Comparison of ENCODE assay signal across 8 mouse cellular contexts in genomic region chr9:55325564-55326514, GRCm38 (mm10). TPM values are rescaled to one million over a fixed set of nuclear protein-coding genes. Genes with fewer than 3 reads are reported as not detected.
A peak's percentile ranks its signal among the peaks of the same experiment; 100 is the strongest.
DNase-seq lines count a peak whose midpoint lies in the region; ATAC-seq and TF ChIP-seq lines count a peak whose summit lies in the region.

No protein-coding gene starts in this region.

- DNase-seq in lung, postnatal 0 days (ENCODE audit: low spot score) = no peak
- DNase-seq in lung, postnatal 10 days = no peak
- no peak for DNase-seq in left cerebral cortex, adult 18-20 months (ENCODE audit: low spot score in 2 of 2)
- DNase-seq in c-Kit-positive CD71-positive TER-119-positive erythroid progenitor cells, embryonic 14.5 days (ENCODE audit: low spot score) = no peak
- no peak for DNase-seq in left cerebral cortex, postnatal 4 days

- TF ChIP-seq CTCF in lung, postnatal 0 days (IDR thresholded peaks at IDR 0.05) = no peak
- peak; percentile 14; the same call in 1 of the 2 replicates for TF ChIP-seq CTCF in intestine, postnatal 0 days (IDR thresholded peaks at IDR 0.05; ENCODE audit: low read depth)
- TF ChIP-seq CTCF in olfactory bulb, adult 2 months (IDR thresholded peaks at IDR 0.05; ENCODE audit: insufficient read depth, low read depth, low read length) = no peak

- H3K4me1 ChIP-seq in lung, postnatal 0 days (ENCODE audit: insufficient read depth, low read depth, low read length) = peaks cover 5% of the 10 kb centered on the region; the same call in 1 of the 2 replicates
- H3K4me1 ChIP-seq in embryonic facial prominence, embryonic 12.5 days = no peaks in the 10 kb centered on the region
- no peaks in the 10 kb centered on the region for H3K4me1 ChIP-seq in intestine, postnatal 0 days (replicated peaks; ENCODE audit: control insufficient read depth, insufficient read depth, low read length)
- H3K4me1 ChIP-seq in olfactory bulb, adult 2 months (ENCODE audit: control insufficient read depth, insufficient read depth, low read length) = peaks cover 2% of the 10 kb centered on the region; the same call in 1 of the 2 replicates

- H3K27ac ChIP-seq in lung, postnatal 0 days (ENCODE audit: low read length) = no peak overlapping the region
- H3K27ac ChIP-seq in embryonic facial prominence, embryonic 12.5 days = no peak overlapping the region
- H3K27ac ChIP-seq in intestine, postnatal 0 days (ENCODE audit: low read depth, low read length) = no peak overlapping the region
- H3K27ac ChIP-seq in olfactory bulb, adult 2 months (ENCODE audit: insufficient read depth, low read depth, low read length) = no peak overlapping the region

- H3K9ac ChIP-seq in lung, postnatal 0 days (replicated peaks; ENCODE audit: low read depth) = no peak overlapping the region; the same call in 1 of the 2 replicates
- peak overlapping the region; percentile 72 for H3K9ac ChIP-seq in embryonic facial prominence, embryonic 12.5 days
- peak overlapping the region; percentile 62 for H3K9ac ChIP-seq in intestine, postnatal 0 days (ENCODE audit: low read depth, low read length)

- WGBS in lung, postnatal 0 days = 17% methylated on average over 18 of the region's 18 CpGs
- 13% methylated on average over 18 of the region's 18 CpGs for WGBS in embryonic facial prominence, embryonic 12.5 days
- WGBS in intestine, postnatal 0 days = 19% methylated on average over 18 of the region's 18 CpGs
- WGBS in olfactory bulb, adult 2 months = 9% methylated on average over 18 of the region's 18 CpGs

- no peaks in the 10 kb centered on the region for H3K36me3 ChIP-seq in lung, postnatal 0 days (ENCODE audit: insufficient read depth, low read length)
- H3K36me3 ChIP-seq in embryonic facial prominence, embryonic 12.5 days = no peaks in the 10 kb centered on the region
- no peaks in the 10 kb centered on the region for H3K36me3 ChIP-seq in intestine, postnatal 0 days (ENCODE audit: control insufficient read depth, insufficient read depth)

- intact Hi-C loops in left cerebral cortex, postnatal 4 days (cut with DNase I) = loop anchor here (5.0 kb wide), 1 partner anchor 66 kb away; no protein-coding TSS in a partner anchor

- TF ChIP-seq POLR2A in olfactory bulb, adult 2 months (IDR thresholded peaks at IDR 0.05; ENCODE audit: insufficient read depth, low read depth, low read length) = no peak

- H3K4me2 ChIP-seq in lung, postnatal 0 days (replicated peaks; ENCODE audit: low read depth, low read length) = peak overlapping the region; percentile 97
- H3K4me2 ChIP-seq in embryonic facial prominence, embryonic 12.5 days (replicated peaks) = peak overlapping the region; percentile 90
- H3K4me2 ChIP-seq in intestine, postnatal 0 days (replicated peaks; ENCODE audit: low read depth) = peak overlapping the region; percentile 98

- peak overlapping the region; percentile 67 for H3K4me3 ChIP-seq in lung, postnatal 0 days (ENCODE audit: low read depth, low read length)
- peak overlapping the region; percentile 75 for H3K4me3 ChIP-seq in embryonic facial prominence, embryonic 12.5 days
- H3K4me3 ChIP-seq in intestine, postnatal 0 days (ENCODE audit: low read depth, low read length) = peak overlapping the region; percentile 79
- H3K4me3 ChIP-seq in olfactory bulb, adult 2 months (ENCODE audit: insufficient read depth, low read depth, low read length) = peak overlapping the region; percentile 77

- TF ChIP-seq EP300 in lung, postnatal 0 days (IDR thresholded peaks at IDR 0.05) = no peak

- H3K9me3 ChIP-seq in lung, postnatal 0 days (ENCODE audit: low read length) = no peaks in the 10 kb centered on the region
- H3K9me3 ChIP-seq in embryonic facial prominence, embryonic 12.5 days = no peaks in the 10 kb centered on the region
- no peaks in the 10 kb centered on the region for H3K9me3 ChIP-seq in intestine, postnatal 0 days (ENCODE audit: control insufficient read depth)

- no peak for ATAC-seq in lung, postnatal 0 days
- no peak for ATAC-seq in embryonic facial prominence, embryonic 12.5 days (ENCODE audit: insufficient number of reproducible peaks, insufficient read depth, low FRiP score, low TSS enrichment)
- ATAC-seq in intestine, postnatal 0 days = no peak; the same call in 1 of the 2 replicates

- 0 out of 2 replicates have a peak, but pooled peaks cover 11% of the 10 kb centered on the region for H3K27me3 ChIP-seq in lung, postnatal 0 days (replicated peaks; ENCODE audit: insufficient read depth, low read length)
- H3K27me3 ChIP-seq in embryonic facial prominence, embryonic 12.5 days = peaks cover 40% of the 10 kb centered on the region
- H3K27me3 ChIP-seq in intestine, postnatal 0 days (replicated peaks; ENCODE audit: control insufficient read depth, insufficient read depth, low read length) = peaks cover 14% of the 10 kb centered on the region; the same call in 1 of the 2 replicates

RNA-seq across cellular contexts. Expression of gene Nrg4, which starts 0.8 kb away (rescaled TPM):
- 1.2 and 1.4 TPM in 2 replicates for polyA plus RNA-seq in lung, postnatal 0 days (2015; fragmentation: Nextera tagmentation; extraction: Ambion mirVana)
- polyA plus RNA-seq in embryonic facial prominence, embryonic 12.5 days (2016; fragmentation: Nextera tagmentation; extraction: Ambion mirVana) = 2.1 and 2.2 TPM in 2 replicates
- 4.5 and 4.9 TPM in 2 replicates for polyA plus RNA-seq in intestine, postnatal 0 days (2015; fragmentation: Nextera tagmentation; extraction: Ambion mirVana)
- polyA plus RNA-seq in olfactory bulb, adult 2 months (2012; ENCODE audit: insufficient read depth, insufficient read length, low replicate concordance, missing spikeins) = not detected in 2 replicates
- under 1 TPM; 0.54 to 0.70 TPM for total RNA-seq in left cerebral cortex, adult 18-20 months (2021)
- under 1 TPM; 0.54 to 0.82 TPM for total RNA-seq in left cerebral cortex, postnatal 4 days (2021)

RNA-seq across cellular contexts. Expression of gene Tmem266, which starts 0.9 kb away (rescaled TPM):
- 0.05 and 0.07 TPM in 2 replicates for polyA plus RNA-seq in lung, postnatal 0 days (2015; fragmentation: Nextera tagmentation; extraction: Ambion mirVana)
- polyA plus RNA-seq in embryonic facial prominence, embryonic 12.5 days (2016; fragmentation: Nextera tagmentation; extraction: Ambion mirVana) = 0.87 and 0.91 TPM in 2 replicates
- polyA plus RNA-seq in intestine, postnatal 0 days (2015; fragmentation: Nextera tagmentation; extraction: Ambion mirVana) = 0.16 and 0.21 TPM in 2 replicates
- polyA plus RNA-seq in olfactory bulb, adult 2 months (2012; ENCODE audit: insufficient read depth, insufficient read length, low replicate concordance, missing spikeins) = not detected in 2 replicates
- 10 to 100 TPM in 1 of 2 experiments, 1 to 10 TPM in 1; 9.2 to 10.0 TPM for total RNA-seq in left cerebral cortex, adult 18-20 months (2021)
- total RNA-seq in left cerebral cortex, postnatal 4 days (2021) = 10 to 100 TPM; 10.8 to 10.9 TPM
